Mouse (Mus musculus): ENCODE measurements at regions not wholly inside any gene's neighbourhood (a gene's known extent, or its start where the extent isn't known, plus 50 kb on each side); places are given as distances from the start of the nearest gene placed in this dataset.

- no peak for DNase-seq (ENCODE audit: low spot score in 2 of 2)
These were observed 237.1 kb upstream of the Mpped2 start for GRCm38 (mm10) chr2:106455972-106456371.

- DNase-seq (ENCODE audit: low spot score in 2 of 2): no peak
These were observed 235.1 kb upstream of the Mpped2 start for GRCm38 (mm10) chr2:106458003-106458402.

- DNase-seq (ENCODE audit: low spot score in 2 of 2): no peak
These were observed 232.0 kb upstream of the Mpped2 start for GRCm38 (mm10) chr2:106461021-106461420.

- no peak for DNase-seq (ENCODE audit: low spot score in 2 of 2)
These were observed 231.6 kb upstream of the Mpped2 start for GRCm38 (mm10) chr2:106461490-106461889.

GRCm38 (mm10) chr2:106461973-106462637 lies 231.0 kb upstream of the Mpped2 start:
- no peak for DNase-seq (ENCODE audit: low spot score in 2 of 2)

GRCm38 (mm10) chr2:106465055-106465454 lies 228.0 kb upstream of the Mpped2 start:
- DNase-seq (ENCODE audit: low spot score in 2 of 2): no peak

- DNase-seq (ENCODE audit: low spot score in 2 of 2): no peak
These were observed 227.2 kb upstream of the Mpped2 start for GRCm38 (mm10) chr2:106465831-106466230.

- no peak for DNase-seq (ENCODE audit: low spot score in 2 of 2)
These were observed 223.9 kb upstream of the Mpped2 start for GRCm38 (mm10) chr2:106469196-106469595.

GRCm38 (mm10) chr2:106473458-106473857 lies 219.6 kb upstream of the Mpped2 start:
- no peak for DNase-seq (ENCODE audit: low spot score in 2 of 2)

GRCm38 (mm10) chr2:106477991-106478390 lies 215.1 kb upstream of the Mpped2 start:
- no peak for DNase-seq (ENCODE audit: low spot score in 2 of 2)

GRCm38 (mm10) chr2:106487335-106488082 lies 205.6 kb upstream of the Mpped2 start:
- no peak for DNase-seq (ENCODE audit: low spot score in 2 of 2)

GRCm38 (mm10) chr2:106498735-106499134 lies 194.3 kb upstream of the Mpped2 start:
- DNase-seq (ENCODE audit: low spot score in 2 of 2): no peak

- no peak for DNase-seq (ENCODE audit: low spot score in 2 of 2)
These were observed 193.7 kb upstream of the Mpped2 start for GRCm38 (mm10) chr2:106499227-106499928.

GRCm38 (mm10) chr2:106504933-106505420 lies 188.1 kb upstream of the Mpped2 start:
- DNase-seq (ENCODE audit: low spot score in 2 of 2): no peak

GRCm38 (mm10) chr2:106511889-106512288 lies 181.2 kb upstream of the Mpped2 start:
- DNase-seq (ENCODE audit: low spot score in 2 of 2): no peak

GRCm38 (mm10) chr2:106512338-106513024 lies 180.6 kb upstream of the Mpped2 start:
- no peak for DNase-seq (ENCODE audit: low spot score in 2 of 2)

- DNase-seq (ENCODE audit: low spot score in 2 of 2): no peak
These were observed 180.1 kb upstream of the Mpped2 start for GRCm38 (mm10) chr2:106513025-106513386.

GRCm38 (mm10) chr2:106517224-106517623 lies 175.8 kb upstream of the Mpped2 start:
- DNase-seq (ENCODE audit: low spot score in 2 of 2): no peak

GRCm38 (mm10) chr2:106522961-106523360 lies 170.1 kb upstream of the Mpped2 start:
- no peak for DNase-seq (ENCODE audit: low spot score in 2 of 2)

GRCm38 (mm10) chr2:106527008-106527407 lies 166.1 kb upstream of the Mpped2 start:
- no peak for DNase-seq (ENCODE audit: low spot score in 2 of 2)

GRCm38 (mm10) chr2:106529247-106529646 lies 163.8 kb upstream of the Mpped2 start:
- no peak for DNase-seq (ENCODE audit: low spot score in 2 of 2)
